Mouse (Mus musculus) c-Kit-negative CD71-positive TER-119-positive erythroid progenitor cells, embryonic 14.5 days (primary cell): ENCODE measurements around the gene Htr3b.

Experiments used
- DNase-seq: peaks from one replicate; pipeline ENCODE4 v3.0.0-alpha.2; 2013; ENCODE audit warnings: low read depth, low spot score

Gene Htr3b

DNA sequence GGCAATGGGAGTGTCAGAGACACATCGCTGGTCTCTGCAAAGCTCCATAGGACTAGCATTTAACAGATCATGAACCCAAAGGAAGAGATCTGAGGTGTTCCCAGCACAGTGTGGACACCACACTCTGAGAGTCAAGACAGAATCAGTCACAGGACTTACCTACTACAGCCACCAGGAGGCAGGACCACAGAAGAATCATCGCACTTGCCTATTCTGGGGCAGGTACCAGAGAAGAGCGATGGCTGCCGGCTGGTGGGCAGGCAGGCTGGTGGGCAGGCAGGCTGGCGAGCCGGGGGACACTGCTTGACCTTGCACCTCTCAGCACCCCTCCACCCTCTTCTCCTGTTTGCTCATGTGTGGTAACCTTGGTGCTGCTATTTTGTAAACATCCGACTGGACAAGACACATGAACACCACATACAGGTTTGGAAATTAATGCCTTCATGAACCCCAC lies at the start of gene Htr3b:
Gene Htr3b, minus strand, starts transcription at position 404 of the 454 bp plus-strand sequence.
- DNase-seq: no peak

DNA sequence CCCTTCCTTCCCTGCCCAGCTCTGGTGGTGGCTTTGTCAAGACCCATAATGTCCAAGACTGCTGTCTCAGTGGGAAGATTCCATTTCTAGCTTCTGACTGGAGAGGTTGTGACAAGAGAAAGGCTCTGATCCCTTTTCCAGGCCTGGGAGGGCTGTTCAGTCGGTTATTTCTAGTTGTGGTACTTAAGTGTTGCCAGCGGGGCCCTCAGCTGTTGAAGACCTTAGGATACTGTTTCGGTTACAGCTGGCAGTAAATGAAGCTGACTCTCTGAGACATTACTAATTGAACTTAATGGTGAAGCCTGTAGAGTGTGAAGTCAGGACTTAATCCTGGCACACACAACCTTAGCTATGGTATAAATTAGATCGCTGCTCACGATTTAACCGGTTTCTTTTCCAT lies 34.5 kb upstream of the Htr3b start:
- DNase-seq: no peak

DNA sequence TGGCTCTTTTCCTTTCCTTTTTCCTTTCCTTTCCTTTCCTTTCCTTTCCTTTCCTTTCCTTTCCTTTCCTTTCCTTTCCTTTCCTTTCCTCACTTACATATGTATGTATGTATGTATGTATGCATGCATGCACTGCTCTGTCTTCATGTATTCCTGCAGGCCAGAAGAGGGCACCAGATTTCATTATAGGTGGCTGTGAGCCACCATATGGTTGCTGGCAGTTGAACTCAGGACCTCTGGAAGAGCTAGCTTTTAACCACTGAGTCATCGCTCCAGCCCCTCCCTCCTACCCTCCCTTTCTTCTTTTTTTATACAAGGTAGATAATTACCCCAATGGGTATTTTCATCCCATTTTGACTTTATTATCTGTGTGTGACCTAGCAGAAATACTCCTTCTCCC lies 30.9 kb upstream of the Htr3b start:
- DNase-seq: no peak

DNA sequence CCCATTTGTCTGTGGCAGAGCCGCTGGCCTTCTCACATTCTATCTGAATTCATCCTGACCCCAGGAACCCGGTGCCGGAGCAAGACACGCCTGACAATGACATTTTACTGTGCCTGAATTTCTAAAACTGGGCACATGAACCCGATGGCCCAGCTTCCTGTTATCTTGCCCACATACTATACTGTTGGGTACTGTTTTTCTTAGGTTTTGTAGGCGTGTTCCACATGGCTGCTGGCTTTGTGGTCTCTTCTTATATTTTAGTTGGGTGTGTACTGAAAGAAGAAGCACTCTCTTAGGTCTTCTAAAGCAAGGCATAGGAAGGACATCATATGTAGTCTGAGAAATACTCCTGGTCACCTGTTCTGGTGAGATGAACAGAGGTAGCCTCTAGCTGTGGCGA lies 30.0 kb upstream of the Htr3b start:
- DNase-seq: no peak

DNA sequence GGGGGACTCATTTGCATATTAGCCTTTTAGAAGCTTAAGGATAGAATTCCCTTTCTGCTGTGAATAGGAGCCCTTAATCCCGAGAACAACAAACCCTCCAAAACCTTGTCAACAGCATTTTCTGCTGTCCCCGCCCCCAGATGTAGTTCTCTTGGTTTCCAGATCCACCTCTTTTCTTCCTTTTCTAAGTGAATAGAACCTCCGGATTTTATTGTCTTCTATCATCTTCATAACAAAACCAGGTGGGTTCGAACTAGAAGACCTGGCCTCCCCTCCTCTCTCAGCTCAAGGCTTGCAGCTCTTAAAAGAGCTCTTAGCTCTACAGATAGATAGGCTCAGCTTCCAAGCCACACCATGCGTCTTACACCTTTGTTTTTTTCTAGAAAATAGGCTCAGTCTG lies 26.9 kb upstream of the Htr3b start:
- no peak for DNase-seq

DNA sequence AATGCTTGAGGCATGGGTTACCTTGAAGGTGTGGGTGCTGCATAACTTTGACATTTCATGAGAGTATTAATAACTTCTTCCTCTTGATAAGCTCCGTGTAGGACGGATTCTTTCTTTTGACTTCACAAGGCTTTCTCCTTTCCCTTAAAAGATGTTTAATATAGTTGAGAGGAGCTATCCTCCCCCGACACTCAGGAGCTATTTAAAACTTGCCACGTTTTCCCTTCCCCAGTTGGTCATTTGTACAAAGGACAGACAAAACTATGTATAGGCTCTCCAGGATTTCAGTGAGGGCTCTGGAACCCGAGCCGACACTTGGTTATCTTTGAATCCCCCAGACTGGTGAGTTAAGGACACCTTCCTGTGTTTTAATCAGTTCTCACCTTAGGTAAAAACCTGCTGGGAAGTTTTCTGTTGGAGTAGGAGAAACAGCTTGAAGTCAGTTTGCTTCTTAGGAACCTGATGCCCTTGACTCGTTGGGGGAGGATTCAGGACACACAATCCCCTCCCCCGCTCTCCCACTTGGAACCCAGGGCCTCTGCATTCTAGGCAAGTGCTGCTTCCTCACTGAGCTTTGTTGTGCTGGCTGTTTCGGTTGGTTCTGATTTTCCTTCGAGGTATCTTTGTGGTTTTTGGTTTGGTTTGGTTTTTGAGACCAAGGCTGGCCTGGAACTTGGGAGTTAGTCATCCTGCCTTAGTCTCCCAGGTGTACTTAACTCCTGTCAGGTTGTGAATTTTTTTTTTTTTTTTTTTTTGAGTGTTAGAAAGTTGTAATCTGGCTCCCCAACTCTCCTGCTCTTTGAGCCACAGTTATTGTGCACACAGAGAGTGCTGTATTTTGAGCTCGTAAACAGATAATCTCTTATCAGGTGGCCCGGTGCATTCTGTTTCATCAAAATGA lies 22.7 kb upstream of the Htr3b start:
- no peak for DNase-seq

DNA sequence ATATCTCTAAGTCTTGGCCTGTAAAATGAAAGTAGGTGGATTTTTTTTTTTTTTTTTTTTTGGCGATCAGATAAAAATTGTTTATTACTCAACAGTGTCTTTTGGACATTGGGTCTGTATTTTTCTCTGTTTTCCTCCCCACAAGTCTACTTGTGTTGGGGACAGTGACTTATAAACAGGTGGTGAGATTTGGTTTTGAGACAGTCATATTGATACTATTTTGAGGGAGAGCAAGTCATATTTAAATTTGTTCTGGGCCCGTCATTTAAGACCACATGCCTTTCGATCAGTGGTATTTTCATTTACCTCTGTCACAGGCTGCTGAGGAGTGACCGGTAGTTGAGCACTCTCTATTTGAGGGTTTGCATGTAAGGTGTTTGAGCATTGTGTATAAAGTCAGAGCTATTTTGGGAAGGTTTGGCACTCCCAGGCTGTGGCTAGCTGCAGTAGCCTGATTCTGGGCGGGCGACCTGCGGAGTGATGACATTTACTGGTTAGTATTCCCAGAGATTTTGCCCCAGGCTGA lies 21.9 kb upstream of the Htr3b start:
- no peak for DNase-seq

DNA sequence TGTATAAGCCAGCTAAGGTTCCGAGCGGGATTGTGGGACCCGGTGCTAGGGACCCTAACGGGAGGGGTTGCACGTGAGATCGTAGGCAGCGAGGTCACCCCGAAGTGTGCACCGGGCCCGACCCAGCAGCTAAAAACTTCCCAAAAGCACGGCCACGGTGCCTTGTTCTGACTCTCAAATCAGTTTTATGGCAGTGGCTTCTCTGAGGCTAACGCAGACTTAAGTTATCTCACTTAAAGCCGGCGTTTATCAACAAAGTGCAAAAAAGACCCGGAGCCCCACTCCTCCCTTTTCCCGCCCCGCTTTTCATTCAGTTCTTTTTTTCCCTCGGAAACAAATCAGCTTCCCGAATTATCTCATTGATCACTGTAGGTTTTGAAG lies 20.9 kb upstream of the Htr3b start:
- DNase-seq: peak; percentile 5

DNA sequence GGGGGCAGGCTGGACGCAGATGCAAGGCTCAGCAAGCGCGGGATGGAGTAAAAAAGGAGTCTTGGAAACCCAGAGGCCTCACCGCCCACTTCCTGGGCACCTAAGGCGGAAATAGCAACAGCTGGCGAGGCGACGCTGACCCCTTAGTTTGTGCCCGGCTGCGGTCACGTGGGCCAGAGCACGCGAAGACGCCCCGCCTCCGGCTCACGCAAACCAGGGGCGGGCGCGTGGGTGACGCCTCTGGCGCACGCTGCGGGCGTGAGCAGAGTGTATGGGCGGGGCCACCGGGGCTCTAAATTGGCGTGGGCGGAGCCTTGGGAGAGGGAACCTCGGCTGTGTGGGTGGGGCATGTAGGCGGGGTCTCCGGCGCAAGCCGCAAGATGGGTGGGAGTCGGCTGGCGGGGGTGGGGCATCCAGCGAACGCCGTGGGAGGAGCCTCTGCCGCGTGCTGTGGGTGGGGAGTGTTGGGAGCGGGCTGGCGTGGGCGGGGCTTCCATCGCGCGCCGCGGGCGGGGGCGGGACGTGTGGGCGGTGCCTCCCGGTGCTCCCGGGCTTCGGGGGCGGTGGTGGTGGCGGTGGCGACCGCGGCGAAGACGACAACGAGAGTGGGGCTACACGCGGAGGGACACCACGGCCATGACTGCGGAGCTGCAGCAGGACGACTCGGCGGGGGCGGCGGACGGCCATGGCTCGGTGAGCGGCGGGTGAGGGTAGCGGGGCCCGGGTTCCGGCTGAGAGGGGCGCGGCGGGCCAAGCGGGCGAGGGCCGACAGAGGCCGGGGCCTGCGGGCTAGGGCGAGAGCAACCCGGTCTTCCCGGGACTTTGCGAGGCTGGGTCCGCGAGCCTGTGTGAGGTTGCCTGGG lies 20.3 kb upstream of the Htr3b start, which contains the start of gene Usp28:
Gene Usp28, plus strand, starts transcription at position 531 of the 863 bp plus-strand sequence.
- peak; percentile 96 for DNase-seq

DNA sequence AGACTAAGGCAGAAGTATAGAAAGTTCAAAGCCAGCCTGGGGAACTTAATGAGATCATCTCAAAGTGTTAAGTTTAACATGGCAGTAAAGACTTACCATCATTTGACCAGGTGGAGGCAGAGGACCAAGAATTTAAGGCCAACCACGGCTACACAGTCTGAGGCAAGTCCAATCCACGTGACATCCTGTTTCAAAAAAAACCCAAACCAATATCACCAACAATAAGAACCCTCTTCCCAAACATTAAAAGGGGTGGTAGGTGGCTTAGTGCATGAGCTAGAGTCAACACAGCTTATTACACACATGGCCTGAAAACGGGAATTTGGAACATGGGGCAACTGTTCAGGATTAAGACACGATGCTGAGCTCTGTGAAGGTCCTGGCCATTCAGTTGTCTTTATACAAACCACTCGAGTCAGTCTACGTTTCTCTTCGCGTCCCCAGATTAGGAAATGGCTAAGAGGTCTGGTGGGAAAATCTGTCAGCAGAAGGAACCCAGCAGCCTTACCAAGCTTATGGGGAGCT lies 19.6 kb upstream of the Htr3b start:
- no peak for DNase-seq

DNA sequence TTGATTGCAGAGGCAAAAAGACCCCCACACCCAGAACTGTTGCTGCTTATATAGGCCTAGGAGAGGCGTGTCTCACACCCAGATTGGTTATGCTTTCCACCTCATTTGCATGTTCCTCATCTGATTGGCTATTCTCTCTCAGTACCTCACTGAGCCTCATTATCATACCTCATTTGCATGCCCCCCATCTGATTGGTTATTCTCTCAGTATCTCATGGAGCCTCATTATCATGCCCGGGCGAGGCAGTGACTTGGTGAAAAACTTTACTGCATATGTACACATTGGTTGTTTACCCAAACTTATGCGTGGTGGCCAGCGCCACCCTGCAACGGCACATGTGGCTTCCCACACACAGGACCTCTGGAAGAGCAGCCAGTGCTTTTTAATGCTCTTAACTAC lies 19.0 kb upstream of the Htr3b start:
- peak; percentile 17 for DNase-seq

DNA sequence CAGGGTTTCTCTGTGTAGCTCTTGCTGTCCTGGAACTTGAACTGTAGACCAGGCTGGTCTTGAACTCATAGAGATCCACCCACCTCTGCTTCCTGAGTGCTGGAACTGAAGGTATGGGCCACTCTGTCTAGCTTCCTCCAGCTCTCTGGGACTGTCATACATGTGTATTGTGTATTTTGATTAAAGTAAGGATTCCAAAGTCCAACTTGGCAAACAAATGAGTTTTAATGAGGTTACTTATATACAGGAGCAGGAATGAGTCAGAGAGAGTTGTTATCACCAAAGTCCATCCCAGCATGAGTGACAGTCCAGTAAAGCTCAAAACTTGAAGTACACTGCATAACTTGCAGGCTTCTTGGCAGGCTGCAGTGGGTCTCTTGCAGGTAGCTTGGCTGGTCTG lies 17.0 kb upstream of the Htr3b start:
- DNase-seq: no peak

DNA sequence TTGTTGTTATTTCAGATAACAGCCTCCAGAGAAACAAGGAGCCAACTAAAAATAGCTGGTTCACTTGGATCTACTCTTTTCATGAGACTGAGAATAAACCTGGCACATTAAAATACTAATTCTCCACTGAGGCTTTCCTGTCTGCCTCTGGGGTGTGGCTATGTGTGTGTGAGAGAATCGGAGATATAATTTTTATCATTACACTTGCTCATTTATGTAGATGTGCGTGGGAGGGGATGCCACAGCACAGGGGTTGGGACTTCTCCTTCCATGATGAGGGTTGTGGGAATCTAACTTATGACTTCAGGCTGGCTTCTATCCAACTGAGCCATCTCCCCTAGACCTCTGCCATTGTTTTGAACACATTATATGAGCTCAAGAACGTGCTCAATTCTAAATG lies 16.0 kb upstream of the Htr3b start:
- no peak for DNase-seq

DNA sequence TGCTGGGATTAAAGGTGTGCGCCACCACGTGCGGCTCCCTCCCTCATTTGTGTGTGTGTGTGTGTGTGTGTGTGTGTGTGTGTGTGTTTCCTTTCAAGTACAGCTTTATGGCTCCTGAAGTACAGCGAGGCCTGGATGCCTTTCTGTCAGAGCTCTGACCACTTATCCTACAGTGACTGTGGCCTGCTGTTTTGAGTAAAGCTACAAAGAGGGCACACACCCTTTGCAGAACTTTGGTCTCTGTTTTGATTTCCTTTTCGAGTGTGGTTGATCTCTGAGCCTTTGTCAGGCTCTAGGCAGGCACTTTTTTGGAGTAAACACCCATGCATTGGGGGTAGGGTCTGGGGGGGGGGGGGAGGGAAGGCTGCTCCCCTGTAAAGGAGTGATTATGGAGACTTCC lies 15.6 kb upstream of the Htr3b start:
- DNase-seq: no peak

DNA sequence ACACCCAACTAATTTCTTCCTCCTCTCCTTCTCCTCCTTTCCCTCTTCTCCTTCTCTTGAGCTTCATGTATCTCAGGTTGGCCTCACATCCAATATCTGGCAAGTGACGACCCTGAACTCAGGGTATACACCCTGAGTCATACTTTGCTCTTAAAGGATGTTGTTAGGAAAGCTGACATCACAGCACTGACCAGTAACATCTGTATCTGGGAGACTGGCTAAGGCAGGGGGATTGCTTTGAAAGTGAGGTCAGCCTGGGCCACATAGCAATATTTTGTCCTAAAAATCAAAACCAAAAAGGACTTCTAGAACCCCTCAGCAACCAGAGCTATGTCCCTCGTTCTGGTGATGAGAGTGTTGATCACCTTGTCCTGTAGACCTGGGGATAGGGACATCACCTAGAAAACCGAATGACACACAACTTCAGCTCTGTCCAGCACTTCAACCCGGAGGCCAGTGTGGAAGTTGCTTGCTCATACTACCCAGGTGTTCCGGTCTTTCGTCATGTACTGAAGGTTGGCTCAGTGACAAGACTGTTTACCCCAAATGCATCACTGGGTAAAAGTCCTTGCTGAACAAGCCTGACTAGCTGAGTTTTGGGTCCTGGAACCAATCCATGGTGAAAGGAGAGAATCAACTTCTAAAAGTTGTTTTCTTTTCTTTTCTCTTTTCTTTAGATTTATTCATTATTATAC lies 12.0 kb upstream of the Htr3b start:
- no peak for DNase-seq

DNA sequence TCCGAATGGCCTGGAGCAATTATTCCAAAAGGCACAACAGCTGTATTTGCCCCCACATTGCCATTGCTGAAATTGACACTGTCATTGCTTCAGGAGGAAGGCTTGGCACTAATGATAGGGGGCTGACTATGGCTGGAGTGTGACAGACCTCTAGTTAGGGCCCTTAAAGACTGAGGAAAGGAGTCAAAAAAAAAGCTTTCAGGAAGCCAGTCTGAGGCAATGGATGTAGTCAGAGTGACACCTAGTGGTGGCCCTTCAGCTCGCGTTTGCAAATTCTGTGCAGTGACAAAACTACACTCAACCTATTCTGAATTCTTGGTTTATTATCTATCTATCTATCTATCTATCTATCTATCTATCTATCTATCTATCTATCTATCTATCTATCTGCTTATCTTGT lies 7.7 kb upstream of the Htr3b start:
- no peak for DNase-seq

DNA sequence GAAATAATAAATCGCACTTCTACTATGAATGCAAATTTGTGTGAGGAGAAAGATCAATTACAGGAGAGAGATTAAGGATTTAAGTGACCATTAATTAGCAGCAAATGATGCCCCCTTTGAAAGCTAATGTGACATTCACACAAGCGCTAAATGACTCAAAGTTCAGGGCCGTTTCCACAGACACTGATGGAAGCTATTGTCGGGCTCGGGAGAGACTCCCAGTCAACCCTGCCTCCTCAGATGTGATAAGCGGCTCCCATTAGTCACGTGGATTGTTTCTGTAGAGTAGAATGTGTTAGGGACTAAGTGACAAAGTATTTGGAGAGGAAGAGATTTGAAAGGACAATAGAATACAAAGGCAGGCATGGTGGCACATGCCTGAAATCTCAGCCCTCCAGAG lies 2.7 kb downstream of the Htr3b start:
- DNase-seq: no peak

DNA sequence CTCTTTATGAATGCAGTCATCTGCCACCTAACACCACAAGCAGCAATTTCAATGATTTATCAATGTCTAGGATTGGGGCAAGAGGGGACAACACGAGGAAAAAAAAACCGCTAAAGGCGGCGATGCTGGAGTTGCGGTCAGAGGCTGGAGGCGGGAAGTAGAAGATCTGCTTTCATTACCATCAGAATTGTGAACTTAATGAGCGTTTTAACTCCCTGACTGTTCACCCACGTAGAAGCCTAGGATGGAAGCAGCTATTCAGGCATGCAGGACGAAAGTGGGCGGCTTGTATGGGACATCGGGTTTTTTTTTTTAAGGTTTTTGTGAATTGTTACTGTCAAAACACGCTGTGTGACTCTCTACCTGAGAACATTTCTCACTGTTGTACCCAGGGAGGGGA lies 3.5 kb downstream of the Htr3b start:
- no peak for DNase-seq

DNA sequence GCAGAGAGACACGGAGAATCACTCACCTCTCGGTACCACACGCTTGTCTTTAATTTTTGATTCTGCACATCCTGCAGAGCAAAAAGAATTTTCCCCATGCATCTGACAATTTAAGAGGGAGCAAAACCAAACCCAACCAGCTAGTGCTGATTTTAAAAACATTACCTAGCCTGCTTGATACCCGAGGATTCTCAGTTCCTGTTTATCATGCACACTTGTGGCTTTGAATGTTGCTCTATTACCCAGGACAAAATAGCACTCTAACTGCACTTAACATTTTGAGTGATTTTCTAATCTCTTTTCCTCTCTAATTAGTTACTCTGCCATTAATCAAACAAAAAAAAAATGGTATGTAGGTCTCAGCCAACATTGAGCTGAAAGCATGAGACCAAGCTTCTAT lies 17.2 kb downstream of the Htr3b start:
- DNase-seq: no peak

DNA sequence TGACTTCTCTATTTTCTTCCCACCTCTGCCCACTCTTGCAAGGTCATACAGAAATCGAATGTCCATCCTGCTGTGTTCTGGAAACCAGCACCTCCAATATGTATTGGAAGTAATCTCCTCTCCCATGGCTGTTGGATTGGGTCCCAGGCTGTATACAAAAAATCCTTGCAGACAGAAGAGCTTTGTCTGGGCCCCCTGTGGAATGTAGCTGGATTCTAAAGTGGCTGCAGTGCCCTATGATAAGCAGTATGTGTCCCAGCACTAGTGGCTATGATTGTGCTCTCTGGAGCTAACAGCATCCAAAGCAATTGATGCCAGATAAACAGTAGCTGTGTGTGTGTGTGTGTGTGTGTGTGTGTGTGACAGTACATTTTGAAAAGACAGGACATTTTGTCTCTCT lies 22.4 kb downstream of the Htr3b start:
- no peak for DNase-seq

DNA sequence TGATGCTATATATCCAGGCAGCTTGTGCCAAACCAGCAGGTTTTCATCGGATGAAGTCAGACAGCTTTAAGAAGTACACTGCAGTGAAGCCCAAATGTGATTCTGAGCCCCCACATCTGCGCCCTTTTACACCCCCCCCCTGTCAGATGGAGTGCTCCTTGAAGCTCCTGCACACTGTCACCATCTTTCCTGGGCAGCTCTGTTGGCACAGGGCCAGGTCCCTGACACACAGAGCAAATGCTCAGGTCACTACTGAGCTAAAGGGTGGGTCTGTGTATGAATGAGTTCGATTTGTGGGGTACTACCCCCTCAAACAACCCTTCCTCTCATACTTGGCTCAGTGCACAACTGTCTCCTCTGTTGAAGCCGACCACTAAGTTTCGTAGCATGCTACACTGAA lies 35.4 kb downstream of the Htr3b start:
- no peak for DNase-seq

DNA sequence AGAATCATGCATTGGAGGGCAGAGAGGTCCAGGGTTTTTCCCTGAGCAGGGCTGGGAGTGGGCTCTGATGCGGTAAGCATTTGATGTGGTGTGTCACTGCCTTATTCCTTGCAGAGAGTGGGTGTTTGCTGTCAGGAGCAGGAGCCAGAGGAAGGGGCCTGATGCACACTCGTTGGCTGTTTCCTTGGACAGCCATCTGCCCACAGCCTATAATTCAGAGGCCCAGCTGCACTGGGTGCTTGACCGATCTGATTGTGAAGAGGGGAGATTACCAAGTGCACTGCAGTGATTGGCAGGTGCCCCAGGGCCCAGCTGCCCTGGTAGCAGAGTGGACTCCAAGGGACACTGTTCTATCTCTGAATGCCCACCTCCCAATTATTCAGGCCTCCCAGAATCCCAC lies 36.0 kb downstream of the Htr3b start:
- no peak for DNase-seq
